Mouse (Mus musculus) splenic B cell, adult 2 months (primary cell): Measurements from ENCODE around the gene Frs3.

Source experiments
- DNase-seq: peaks from one replicate; pipeline ENCODE4 v3.0.0-alpha.2; 2011; ENCODE audit warnings: low read depth, low spot score
- H3K27me3 ChIP-seq: 2 replicates; pipeline ENCODE4 v1.6.1; 2012; ENCODE audit warnings: mild to moderate bottlenecking, low read length, moderate library complexity, mixed read lengths; ENCODE audit not compliant: control insufficient read depth, poor library complexity, insufficient read depth, severe bottlenecking
- H3K36me3 ChIP-seq: 2 replicates; pipeline ENCODE4 v1.6.1; 2012; ENCODE audit warnings: mild to moderate bottlenecking, low read length, moderate library complexity, mixed read lengths; ENCODE audit not compliant: control insufficient read depth, poor library complexity, insufficient read depth, severe bottlenecking

Gene Frs3

GRCm38 (mm10) chr17:47736856-47737255 lies 48.0 kb downstream of the Frs3 start, which contains the start of gene Tfeb:
TSS of gene Tfeb (plus strand) at chr17:47737030.
- Histone ChIP-seq H3K27me3 (no peaks in the 10 kb centered on the region), H3K36me3 (no peaks in the 10 kb centered on the region; the same call in 1 of the 2 replicates)
- peak; percentile 96 for DNase-seq

GRCm38 (mm10) chr17:47737271-47738065 lies 48.6 kb downstream of the Frs3 start:
- Histone ChIP-seq H3K27me3 (no peaks in the 10 kb centered on the region), H3K36me3 (no peaks in the 10 kb centered on the region; the same call in 1 of the 2 replicates)
- DNase-seq = peak; percentile 93

GRCm38 (mm10) chr17:47738066-47738878 lies 49.4 kb downstream of the Frs3 start:
- Histone ChIP-seq H3K36me3 (no peaks in the 10 kb centered on the region; the same call in 1 of the 2 replicates), H3K27me3 (no peaks in the 10 kb centered on the region)
- DNase-seq = peak; percentile 91

- DNase-seq = peak; percentile 80
- H3K27me3 ChIP-seq = no peaks in the 10 kb centered on the region
- no peaks in the 10 kb centered on the region; the same call in 1 of the 2 replicates for H3K36me3 ChIP-seq
Observed at GRCm38 (mm10) chr17:47738879-47739798, 50.3 kb downstream of the Frs3 start.

- no peaks in the 10 kb centered on the region; the same call in 1 of the 2 replicates for H3K36me3 ChIP-seq
- DNase-seq = peak; percentile 43
- H3K27me3 ChIP-seq = no peaks in the 10 kb centered on the region
Observed at GRCm38 (mm10) chr17:47740186-47740585, 51.4 kb downstream of the Frs3 start.

GRCm38 (mm10) chr17:47742991-47743734 lies 54.3 kb downstream of the Frs3 start:
- Histone ChIP-seq H3K36me3 (no peaks in the 10 kb centered on the region; the same call in none of the 2 replicates), H3K27me3 (no peaks in the 10 kb centered on the region)
- DNase-seq = peak; percentile 63

GRCm38 (mm10) chr17:47744086-47744485 lies 55.3 kb downstream of the Frs3 start:
- Histone ChIP-seq H3K27me3 (no peaks in the 10 kb centered on the region), H3K36me3 (no peaks in the 10 kb centered on the region; the same call in none of the 2 replicates)
- DNase-seq = no peak

- Histone ChIP-seq H3K36me3 (no peaks in the 10 kb centered on the region; the same call in none of the 2 replicates), H3K27me3 (no peaks in the 10 kb centered on the region)
- DNase-seq = peak; percentile 65
Observed at GRCm38 (mm10) chr17:47744746-47745368, 56.0 kb downstream of the Frs3 start.

- no peaks in the 10 kb centered on the region for H3K27me3 ChIP-seq
- no peak for DNase-seq
- peaks cover 6% of the 10 kb centered on the region for H3K36me3 ChIP-seq
Observed at GRCm38 (mm10) chr17:47748791-47749553, 60.1 kb downstream of the Frs3 start.

GRCm38 (mm10) chr17:47749626-47750025 lies 60.8 kb downstream of the Frs3 start:
- Histone ChIP-seq H3K36me3 (peaks cover 6% of the 10 kb centered on the region), H3K27me3 (no peaks in the 10 kb centered on the region)
- DNase-seq = no peak

GRCm38 (mm10) chr17:47750101-47750500 lies 61.3 kb downstream of the Frs3 start:
- no peak for DNase-seq
- Histone ChIP-seq H3K27me3 (no peaks in the 10 kb centered on the region), H3K36me3 (peaks cover 6% of the 10 kb centered on the region)

GRCm38 (mm10) chr17:47751811-47752210 lies 63.0 kb downstream of the Frs3 start:
- no peaks in the 10 kb centered on the region; the same call in 1 of the 2 replicates for H3K27me3 ChIP-seq
- peaks cover 6% of the 10 kb centered on the region for H3K36me3 ChIP-seq
- peak; percentile 23 for DNase-seq
